Mouse (Mus musculus) midbrain, embryonic 14.5 days (tissue): ENCODE data around the gene Coa6. TPM values are rescaled to one million over a fixed set of nuclear protein-coding genes. Genes with fewer than 3 reads are reported as not detected.
"Not testable (repeated sequence)": the region's sequence is repeated elsewhere in the genome, so short reads cannot be mapped to it uniquely, and the experiment has no call there.

Experiments
- ATAC-seq: fragments of 200-750 bp; cut with Nextera tagmentation; 2 replicates; pipeline ENCODE4 v1.8.0; 2017; ENCODE audit warnings: moderate number of reproducible peaks, moderate library complexity; ENCODE audit not compliant: low FRiP score, low TSS enrichment
- DNase-seq: peaks from one replicate; pipeline ENCODE4 v3.0.0-alpha.2; 2015
- H3K27ac ChIP-seq: fragments of 300-500 bp; sonication (generic); replicated peaks from 2 replicates; pipeline ENCODE4 v1.5.1; 2014; ENCODE audit warnings: mild to moderate bottlenecking, low read depth, low read length, moderate library complexity
- H3K27me3 ChIP-seq: fragments of 300-500 bp; sonication (generic); 2 replicates; pipeline ENCODE4 v1.6.1; 2014; ENCODE audit warnings: low read length, control low read depth, mixed read lengths; ENCODE audit not compliant: control insufficient read depth, insufficient read depth
- H3K36me3 ChIP-seq: fragments of 300-500 bp; sonication (generic); 2 replicates; pipeline ENCODE4 v1.6.1; 2014; ENCODE audit warnings: low read length, control low read depth; ENCODE audit not compliant: control insufficient read depth, insufficient read depth
- H3K4me1 ChIP-seq: fragments of 300-500 bp; sonication (generic); 2 replicates; pipeline ENCODE4 v1.6.1; 2014; ENCODE audit warnings: mild to moderate bottlenecking, antibody characterized with exemption, low read length, control low read depth; ENCODE audit not compliant: control insufficient read depth, insufficient read depth
- H3K4me2 ChIP-seq: fragments of 300-500 bp; sonication (generic); 2 replicates; pipeline ENCODE4 v1.6.1; 2014; ENCODE audit warnings: mild to moderate bottlenecking, low read length, moderate library complexity
- H3K4me3 ChIP-seq: fragments of 300-500 bp; sonication (generic); replicated peaks from 2 replicates; pipeline ENCODE4 v1.5.1; 2014; ENCODE audit warnings: low read depth, low read length
- H3K9ac ChIP-seq: fragments of 300-500 bp; sonication (generic); replicated peaks from 2 replicates; pipeline ENCODE4 v1.6.1; 2014; ENCODE audit warnings: mild to moderate bottlenecking, low read length, moderate library complexity
- H3K9me3 ChIP-seq: fragments of 300-500 bp; sonication (generic); 2 replicates; pipeline ENCODE4 v1.6.1; 2016; ENCODE audit warnings: low read length, control low read depth, mixed read lengths; ENCODE audit not compliant: control insufficient read depth
- WGBS: fragments of 180-500 bp; shearing (Covaris S2); extraction: QIAGEN DNeasy Blood & Tissue Kit; methylation state at CpG from one replicate; pipeline ENCODE4 v1.1.7; 2014; 5-methylcytosine and 5-hydroxymethylcytosine counted together
- polyA plus RNA-seq: library from polyadenylated mRNA; unstranded; fragments of >200 nt; fragmentation: Nextera tagmentation; extraction: Ambion mirVana; gene quantifications from 2 replicates; pipeline ENCODE4 v1.2.1, GENCODE M21; 2014

The Coa6 gene
- polyA plus RNA-seq, 1 experiment from 2014 or later = 41.4 TPM

GRCm38 (mm10) chr8:126395917-126396316, 26.4 kb upstream of the Coa6 start:
- DNase-seq (peak; percentile 76), ATAC-seq (no peak)
- Histone ChIP-seq H3K9me3 (no peaks in the 10 kb centered on the region), H3K4me2 (no peak overlapping the region), H3K4me1 (peaks cover 9% of the 10 kb centered on the region), H3K4me3 (no peak overlapping the region), H3K36me3 (no peaks in the 10 kb centered on the region), H3K27me3 (no peaks in the 10 kb centered on the region), H3K27ac (no peak overlapping the region), H3K9ac (no peak overlapping the region)
- 40% methylated on average over 5 of the region's 5 CpGs for WGBS

DNA sequence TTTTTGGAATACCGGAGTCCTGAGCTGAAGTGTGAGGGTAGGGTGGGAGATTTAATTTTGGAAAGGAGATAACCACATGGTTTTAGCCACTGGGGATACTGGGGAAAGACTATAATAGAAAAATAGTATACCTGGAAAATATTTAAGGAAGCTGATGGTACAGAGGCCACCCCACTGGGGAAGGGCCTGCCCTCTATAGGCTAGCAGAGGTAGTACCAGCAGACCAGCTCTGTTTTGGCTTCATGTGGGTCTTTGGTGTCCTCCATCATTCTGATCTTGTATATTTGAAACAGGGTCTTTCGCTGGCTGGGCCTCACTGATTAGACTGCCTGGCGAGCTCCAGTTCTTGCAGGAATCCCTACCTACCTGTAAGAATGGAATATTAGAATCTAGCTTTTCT, 24.0 kb upstream of the Coa6 start:
- no peak overlapping the region for H3K9ac ChIP-seq
- ATAC-seq (no peak), DNase-seq (no peak)
- H3K27me3 ChIP-seq = no peaks in the 10 kb centered on the region
- peaks cover 9% of the 10 kb centered on the region for H3K4me1 ChIP-seq
- no peaks in the 10 kb centered on the region for H3K36me3 ChIP-seq
- 64% methylated on average over 3 of the region's 3 CpGs for WGBS
- H3K27ac ChIP-seq = no peak overlapping the region
- H3K4me3 ChIP-seq = no peak overlapping the region
- H3K4me2 ChIP-seq = no peak overlapping the region
- no peaks in the 10 kb centered on the region for H3K9me3 ChIP-seq

- peak; percentile 35 for DNase-seq
- ATAC-seq, H3K4me2 ChIP-seq, H3K4me1 ChIP-seq, H3K4me3 ChIP-seq, H3K9ac ChIP-seq, H3K27me3 ChIP-seq, H3K9me3 ChIP-seq, H3K36me3 ChIP-seq, H3K27ac ChIP-seq: not testable (repeated sequence)
Observed at GRCm38 (mm10) chr8:126404550-126404949, 17.8 kb upstream of the Coa6 start.

DNA sequence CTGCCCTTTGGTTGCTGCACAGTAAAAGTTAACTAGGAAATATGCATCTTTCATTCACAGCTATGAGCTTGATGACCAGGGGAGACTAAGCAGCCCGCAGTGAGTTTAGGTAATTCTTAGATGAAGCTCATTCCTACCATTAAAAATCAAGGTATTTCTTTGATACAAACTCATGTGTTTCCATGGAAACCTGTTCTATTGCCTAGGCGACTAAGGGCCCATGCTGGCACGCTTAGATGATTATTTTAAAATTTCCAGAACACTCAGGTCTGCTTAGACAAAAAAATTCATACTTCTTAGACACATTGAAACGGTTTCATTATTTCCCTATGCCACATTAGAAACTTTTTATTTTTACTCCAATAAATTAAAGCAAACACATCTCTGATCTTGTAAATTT, 17.3 kb upstream of the Coa6 start:
- WGBS = 72% methylated on average over 4 of the region's 4 CpGs
- no peak overlapping the region for H3K4me3 ChIP-seq
- DNase-seq (peak; percentile 12), ATAC-seq (no peak)
- H3K4me2 ChIP-seq = no peak overlapping the region
- H3K36me3 ChIP-seq = no peaks in the 10 kb centered on the region
- H3K27me3 ChIP-seq = no peaks in the 10 kb centered on the region
- no peaks in the 10 kb centered on the region for H3K9me3 ChIP-seq
- H3K9ac ChIP-seq = no peak overlapping the region
- H3K27ac ChIP-seq = no peak overlapping the region
- no peaks in the 10 kb centered on the region for H3K4me1 ChIP-seq

DNA sequence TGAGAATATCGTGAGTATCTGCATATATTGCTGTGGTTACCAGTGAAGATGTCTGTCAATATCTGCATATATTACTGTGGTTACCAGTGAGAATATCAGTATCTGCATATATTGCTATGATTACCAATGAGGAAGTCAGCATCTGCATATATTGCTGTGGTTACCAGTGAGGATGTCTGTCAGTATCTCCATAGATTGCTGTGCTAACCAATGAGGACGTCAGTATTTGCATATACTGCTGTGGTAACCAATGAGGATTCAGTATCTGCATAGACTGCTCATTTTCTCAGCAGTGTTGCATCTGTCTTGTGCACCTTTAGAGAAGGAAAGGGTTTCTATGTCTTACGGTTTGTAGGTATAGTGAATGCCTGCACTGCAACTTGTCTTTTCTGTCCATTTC, 1.5 kb upstream of the Coa6 start:
- H3K4me2 ChIP-seq = no peak overlapping the region
- H3K9ac ChIP-seq = no peak overlapping the region

GRCm38 (mm10) chr8:126422920-126423300, 595 bp downstream of the Coa6 start:
- peaks cover 17% of the 10 kb centered on the region for H3K4me1 ChIP-seq
- peak overlapping the region; percentile 85 for H3K4me2 ChIP-seq
- H3K9me3 ChIP-seq = no peaks in the 10 kb centered on the region
- peaks cover 33% of the 10 kb centered on the region for H3K36me3 ChIP-seq
- peak; percentile 47 for DNase-seq
- H3K4me3 ChIP-seq = peak overlapping the region; percentile 82
- peak overlapping the region; percentile 84 for H3K27ac ChIP-seq
- no peaks in the 10 kb centered on the region for H3K27me3 ChIP-seq
- peak overlapping the region; percentile 85 for H3K9ac ChIP-seq
- peak; percentile 38 for ATAC-seq
- WGBS = 8% methylated on average over 9 of the region's 9 CpGs

More for the DNA sequence above, 1.5 kb upstream of the Coa6 start:
- H3K27ac ChIP-seq = no peak overlapping the region
- peaks cover 17% of the 10 kb centered on the region for H3K4me1 ChIP-seq
- WGBS = 80% methylated on average over 3 of the region's 3 CpGs
- H3K27me3 ChIP-seq = no peaks in the 10 kb centered on the region
- no peak for ATAC-seq
- no peaks in the 10 kb centered on the region for H3K9me3 ChIP-seq
- H3K4me3 ChIP-seq = no peak overlapping the region
- DNase-seq = no peak
- H3K36me3 ChIP-seq = peaks cover 12% of the 10 kb centered on the region

GRCm38 (mm10) chr8:126424163-126424562, 1.8 kb downstream of the Coa6 start:
- DNase-seq (no peak), ATAC-seq (no peak)
- Histone ChIP-seq H3K4me3 (no peak overlapping the region), H3K27me3 (no peaks in the 10 kb centered on the region), H3K4me1 (peaks cover 17% of the 10 kb centered on the region), H3K27ac (no peak overlapping the region), H3K9ac (no peak overlapping the region), H3K9me3 (no peaks in the 10 kb centered on the region), H3K4me2 (no peak overlapping the region), H3K36me3 (peaks cover 45% of the 10 kb centered on the region)
- 91% methylated on average over 4 of the region's 4 CpGs for WGBS

DNA sequence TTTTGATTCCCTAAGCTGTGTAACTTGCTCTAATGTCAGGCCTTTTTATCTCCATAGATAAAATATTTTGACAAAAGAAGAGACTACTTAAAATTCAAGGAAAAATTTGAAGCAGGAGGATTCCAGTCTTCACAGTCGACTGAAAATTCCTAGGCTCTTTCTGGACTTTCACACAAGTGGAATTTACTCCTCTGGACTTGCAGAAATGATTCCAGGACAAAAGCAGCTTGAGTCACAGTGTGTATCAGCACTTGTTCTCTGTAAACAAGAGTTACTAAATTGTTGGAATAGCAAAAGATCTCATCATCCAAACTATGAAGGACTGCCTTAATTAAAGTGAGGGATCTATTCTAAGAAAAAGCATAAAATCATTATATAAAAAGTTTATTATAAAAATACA, 2.6 kb downstream of the Coa6 start:
- Histone ChIP-seq H3K27me3 (no peaks in the 10 kb centered on the region), H3K36me3 (peaks cover 52% of the 10 kb centered on the region), H3K27ac (no peak overlapping the region), H3K9ac (no peak overlapping the region), H3K4me3 (no peak overlapping the region), H3K9me3 (no peaks in the 10 kb centered on the region), H3K4me2 (no peak overlapping the region), H3K4me1 (peaks cover 17% of the 10 kb centered on the region)
- DNase-seq = no peak
- WGBS = 89% methylated on average over 1 of the region's 1 CpGs
- ATAC-seq = no peak

DNA sequence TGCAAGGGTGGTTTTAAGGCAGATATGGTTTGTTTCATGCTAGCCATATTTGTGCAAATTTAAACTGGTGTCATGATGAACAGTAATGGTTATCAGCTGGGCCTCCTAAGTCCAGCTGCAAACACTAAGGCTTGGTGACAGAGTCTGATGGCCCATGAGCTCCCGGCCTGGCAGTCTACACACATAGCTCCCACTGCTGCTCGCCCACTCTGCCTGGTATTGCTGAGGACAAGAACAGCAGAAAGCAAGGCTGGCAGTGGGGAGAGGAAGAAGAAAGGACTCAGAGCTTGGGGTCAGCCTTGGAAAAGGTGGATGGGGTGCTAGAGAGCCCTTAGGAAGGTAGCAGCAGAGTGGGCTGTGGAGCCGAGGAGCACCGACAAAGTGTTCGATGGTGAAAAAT, 7.3 kb downstream of the Coa6 start:
- peaks cover 65% of the 10 kb centered on the region for H3K36me3 ChIP-seq

More for the DNA sequence above, 7.3 kb downstream of the Coa6 start:
- ATAC-seq (no peak), DNase-seq (no peak)
- Histone ChIP-seq H3K4me1 (no peaks in the 10 kb centered on the region), H3K9ac (no peak overlapping the region), H3K4me3 (no peak overlapping the region), H3K27ac (no peak overlapping the region), H3K4me2 (no peak overlapping the region), H3K9me3 (no peaks in the 10 kb centered on the region), H3K27me3 (no peaks in the 10 kb centered on the region)
- 96% methylated on average over 5 of the region's 5 CpGs for WGBS
